Mouse (Mus musculus) cerebellum, postnatal 25 days (tissue): ENCODE data around the gene Pop5.

Experiments used
- DNase-seq, 2 experiments: peaks; one replicate each; pipeline ENCODE4 v3.0.0; 2021; ENCODE audit warnings: mixed read lengths in 2 of 2

The Pop5 gene

DNA sequence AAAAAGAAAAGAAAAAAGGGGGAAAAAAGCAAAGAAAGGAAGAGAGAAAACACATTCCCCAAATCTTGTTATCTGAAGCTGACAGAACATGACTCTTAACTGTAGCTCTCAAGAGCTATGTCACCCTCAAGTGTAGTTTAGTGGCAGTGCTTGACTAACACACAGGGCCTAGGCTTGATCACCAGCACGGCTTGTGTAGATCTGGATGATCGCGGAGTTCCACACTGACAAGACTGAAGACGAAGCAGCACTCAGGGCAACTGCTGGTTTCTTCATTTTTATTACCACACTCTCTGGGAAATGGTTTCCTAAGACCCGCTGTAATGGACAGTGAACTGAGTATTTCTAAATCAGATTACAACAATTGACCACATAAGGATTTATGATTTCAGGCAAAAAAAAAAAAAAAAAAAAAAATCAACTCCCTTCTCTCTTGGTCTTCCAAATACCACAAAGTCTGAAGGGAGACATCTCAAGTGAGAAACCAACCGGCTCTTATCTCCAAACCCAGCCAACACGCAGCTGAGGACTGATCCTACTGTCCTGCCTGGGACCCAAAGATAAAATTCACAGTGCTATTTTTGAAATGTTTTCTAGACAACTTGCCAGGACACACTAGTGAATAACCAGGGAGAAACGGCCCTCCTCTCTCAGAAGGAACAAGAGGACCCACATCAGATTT is 31.3 kb downstream of the Pop5 start:
- DNase-seq, result no peak

DNA sequence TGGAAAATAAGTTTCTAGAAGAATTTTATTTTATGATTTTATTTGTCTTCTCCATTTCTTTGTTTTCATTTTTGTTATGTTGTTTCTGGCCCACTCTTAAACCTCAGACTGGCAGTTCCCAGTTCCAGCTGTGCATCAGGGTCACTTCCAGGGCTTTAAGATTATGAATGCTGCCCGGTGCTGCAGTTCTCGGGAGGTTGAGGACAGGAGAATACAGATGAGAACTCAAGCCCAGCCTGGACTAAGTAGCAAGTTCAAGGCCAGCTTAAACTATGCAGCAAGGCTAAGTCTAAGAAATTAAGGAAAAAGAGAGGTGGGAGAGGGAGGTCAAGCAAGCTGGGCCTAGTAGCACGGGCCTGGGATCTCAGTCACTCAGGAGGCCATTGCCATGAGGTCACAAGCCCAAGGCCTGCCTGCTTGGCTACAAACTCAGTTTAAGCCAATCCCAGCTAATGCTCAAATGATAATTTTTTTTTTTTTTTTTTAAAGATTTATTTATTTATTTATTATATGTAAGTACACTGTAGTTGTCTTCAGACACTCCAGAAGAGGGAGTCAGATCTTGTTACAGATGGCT is 31.9 kb downstream of the Pop5 start:
- no peak for DNase-seq

DNA sequence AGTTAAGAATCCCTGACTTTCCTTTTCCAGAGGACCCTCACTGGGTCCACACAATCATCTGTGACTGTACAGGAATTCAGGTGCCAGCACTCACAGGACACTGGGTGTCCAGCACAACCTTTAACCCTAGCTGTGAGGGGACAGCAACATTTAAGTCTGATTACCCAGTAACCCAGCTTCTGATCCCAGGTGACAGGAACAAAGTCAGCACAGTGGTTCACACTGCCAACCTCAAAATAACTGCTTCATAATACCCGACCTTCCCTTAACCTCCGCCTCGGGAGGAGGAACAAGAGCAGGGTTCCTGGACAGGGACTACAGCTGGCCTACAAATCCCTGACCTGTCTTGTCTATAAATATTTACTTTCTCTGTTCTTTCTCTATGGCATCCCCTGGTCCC is 32.6 kb downstream of the Pop5 start:
- no peak for DNase-seq

DNA sequence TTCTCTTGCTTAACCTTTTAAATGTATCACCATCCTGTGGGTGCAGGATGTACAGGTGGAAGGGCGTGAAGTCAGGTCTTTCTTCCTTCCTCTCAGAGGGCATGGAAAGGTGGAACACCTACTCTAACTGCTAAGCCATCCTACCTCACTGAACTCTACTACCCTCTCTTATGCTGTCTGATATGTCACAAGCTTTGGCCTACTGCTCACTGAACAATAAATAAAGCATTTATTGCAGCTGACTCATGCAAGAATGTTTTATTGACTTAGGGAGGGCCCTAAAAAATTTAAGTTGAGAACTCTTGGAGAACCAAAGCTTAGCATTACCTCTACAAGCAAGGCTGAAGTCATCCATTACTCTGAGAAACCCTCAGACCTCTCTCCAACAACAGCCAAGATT is 34.3 kb downstream of the Pop5 start:
- DNase-seq, result no peak

DNA sequence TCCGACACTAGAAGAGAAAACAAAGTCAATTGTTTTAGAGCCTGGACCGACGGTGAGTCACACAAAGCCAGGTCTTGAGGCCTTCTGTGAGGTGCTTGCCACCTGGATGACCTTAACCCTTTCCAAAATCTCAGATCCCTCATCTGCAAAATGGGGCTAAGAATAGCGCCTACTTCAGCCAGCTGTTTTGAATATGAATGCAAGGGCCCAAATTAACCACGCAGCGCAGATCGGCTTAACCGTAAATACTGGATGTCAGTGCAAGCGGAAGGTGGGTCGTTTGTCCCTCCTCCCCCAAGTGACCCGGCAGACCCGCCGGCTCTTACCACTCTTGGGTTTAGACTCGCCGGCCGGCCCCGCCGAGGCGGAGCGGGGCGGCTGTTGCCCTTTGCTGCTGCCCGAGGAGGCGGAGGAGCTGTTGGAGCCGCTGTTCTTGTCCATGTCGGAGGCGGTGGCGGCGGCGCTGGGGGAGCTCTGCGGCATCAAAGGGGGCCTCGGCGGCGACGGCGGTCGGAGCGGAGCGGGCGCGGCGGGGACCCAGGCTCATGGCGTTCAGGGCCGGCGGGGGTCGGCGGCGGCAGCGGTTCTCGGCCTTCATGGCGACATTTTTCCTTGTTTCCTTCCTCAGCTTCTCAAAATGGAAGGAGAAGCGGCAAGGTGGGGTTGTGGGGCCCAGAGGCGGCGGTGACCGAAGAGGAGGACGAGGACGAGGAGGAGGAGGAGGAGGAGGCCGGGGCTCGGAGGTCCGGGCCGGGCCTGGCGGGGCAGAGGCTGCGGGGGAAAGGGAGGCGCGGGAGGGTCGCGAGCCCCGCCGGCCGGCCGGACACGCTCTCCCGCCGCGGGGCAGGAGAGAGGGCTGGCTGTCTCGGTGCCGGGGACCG is 36.5 kb downstream of the Pop5 start:
- peak in 1 of 2 experiments; percentile 61 for DNase-seq

DNA sequence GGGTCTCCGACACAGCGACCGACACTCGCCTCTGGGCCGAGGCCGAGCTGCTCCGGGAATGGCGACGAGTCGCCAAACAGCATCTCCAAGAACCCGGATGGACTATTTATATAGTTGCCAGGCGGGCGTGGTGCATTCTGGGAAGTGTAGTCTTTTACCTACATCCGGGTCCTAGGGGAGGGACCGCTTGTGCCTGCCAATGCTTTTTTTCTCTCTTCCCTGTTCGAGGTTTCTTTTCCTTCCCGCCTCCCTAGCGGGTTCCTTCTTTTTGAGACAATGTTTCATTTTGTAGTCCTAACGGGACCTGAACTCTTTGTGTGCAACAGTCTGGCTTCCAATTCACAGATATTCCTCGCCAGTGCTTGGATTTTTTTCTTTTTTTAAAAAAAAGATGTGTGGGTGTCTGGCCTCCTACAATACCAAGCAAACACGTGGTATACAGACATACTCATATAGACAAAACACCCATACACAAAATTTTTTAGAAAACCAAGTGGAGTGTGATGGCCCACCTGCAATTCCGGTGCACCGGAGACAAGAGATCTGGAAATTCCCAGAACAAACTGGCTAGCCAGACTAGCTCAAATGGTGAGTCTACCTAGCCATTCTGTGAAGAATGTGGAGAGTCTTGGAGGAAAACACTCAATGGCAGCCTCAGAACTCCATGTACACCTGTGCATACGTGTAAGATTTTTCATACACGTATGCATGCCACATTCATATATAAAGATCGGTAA is 37.3 kb downstream of the Pop5 start, which contains the start of gene Rnf10:
Gene Rnf10 (minus strand): TSS at position 87 of the 737 bp plus-strand sequence.
- DNase-seq, result peak; percentile 97 to 99

DNA sequence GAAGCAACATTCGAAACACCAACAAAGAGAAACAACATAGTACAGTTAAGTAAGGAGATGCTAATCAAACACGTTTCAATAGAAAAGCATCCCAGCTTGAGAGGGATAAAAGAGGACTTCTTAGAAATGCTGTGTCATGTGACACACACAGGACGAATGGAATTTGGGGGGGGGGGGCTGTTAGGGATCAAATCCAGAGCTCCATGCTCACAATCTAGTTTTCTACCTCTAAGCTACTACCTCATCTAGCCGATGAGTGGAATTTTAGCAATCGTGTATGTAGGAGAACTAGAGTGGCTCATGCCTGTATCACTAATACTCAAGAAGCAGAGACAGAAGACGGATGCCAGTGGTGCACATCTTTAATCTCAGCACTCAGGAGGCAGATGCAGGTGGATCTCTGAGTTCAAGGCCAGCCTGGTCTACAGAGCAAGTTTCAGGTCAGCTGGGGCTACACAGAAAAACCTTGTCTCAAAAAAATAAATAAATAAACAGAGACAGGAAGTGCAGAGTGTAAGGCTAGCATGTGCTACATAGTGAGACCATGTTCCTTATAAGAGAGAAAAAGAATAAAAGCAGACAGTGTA is 38.0 kb downstream of the Pop5 start:
- no peak for DNase-seq

DNA sequence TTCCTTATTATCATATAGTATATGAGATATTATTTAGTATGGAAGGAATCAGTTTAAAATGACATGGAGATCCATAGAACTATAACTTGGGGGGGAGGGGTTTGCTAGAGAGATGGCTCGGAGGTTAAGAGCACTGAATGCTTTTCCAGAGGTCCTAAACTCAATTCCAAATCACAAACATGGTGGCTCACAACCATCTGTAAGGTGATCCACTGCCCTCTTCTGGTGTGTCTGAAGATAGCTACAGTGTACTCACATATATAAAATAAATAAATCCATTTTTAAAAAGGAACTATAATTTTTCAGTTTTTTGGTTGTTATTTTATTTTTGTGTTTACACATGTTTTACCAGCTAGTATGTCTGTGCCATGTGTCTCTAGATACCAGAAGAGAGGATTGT is 38.7 kb downstream of the Pop5 start:
- no peak for DNase-seq

DNA sequence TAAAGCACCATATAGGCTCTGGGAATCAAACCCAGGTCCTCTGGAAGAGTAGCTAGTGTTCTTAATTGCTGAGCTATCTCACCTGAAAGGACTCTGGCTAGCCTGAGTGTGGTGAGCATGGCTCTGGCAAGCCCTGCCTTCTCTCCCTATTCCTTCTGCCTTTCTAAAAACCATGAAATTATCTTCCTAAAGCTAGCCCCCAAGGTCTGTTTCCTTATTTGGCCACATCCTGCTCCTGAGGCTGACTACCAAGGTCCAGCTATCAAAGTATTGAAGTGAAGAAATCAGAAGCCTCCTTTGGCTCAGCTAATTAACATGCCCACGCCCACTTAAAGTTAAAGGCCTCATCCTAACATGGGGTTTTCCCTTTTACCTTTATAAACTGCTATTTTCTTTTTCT is 39.1 kb downstream of the Pop5 start:
- DNase-seq, result no peak

DNA sequence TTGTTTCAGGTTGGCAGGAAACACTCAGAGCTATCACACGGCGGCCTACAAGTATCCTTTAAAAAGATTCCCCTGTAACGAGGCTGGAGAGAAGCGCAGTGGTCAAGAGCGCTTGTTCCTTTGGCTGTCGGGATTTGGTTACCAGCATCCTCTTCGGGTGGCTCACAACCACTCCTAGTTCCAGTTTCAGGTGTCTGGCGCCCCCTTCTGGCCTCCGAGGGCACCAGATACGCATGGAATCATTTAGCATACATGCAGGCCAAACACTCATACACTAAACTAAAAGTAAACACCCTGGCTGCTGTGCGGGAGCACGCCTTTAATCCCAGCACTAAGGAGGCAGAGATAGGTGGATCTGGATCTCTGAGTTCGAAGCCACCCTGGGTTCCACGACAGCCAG is 40.4 kb downstream of the Pop5 start:
- peak in 1 of 2 experiments; percentile 60 for DNase-seq

DNA sequence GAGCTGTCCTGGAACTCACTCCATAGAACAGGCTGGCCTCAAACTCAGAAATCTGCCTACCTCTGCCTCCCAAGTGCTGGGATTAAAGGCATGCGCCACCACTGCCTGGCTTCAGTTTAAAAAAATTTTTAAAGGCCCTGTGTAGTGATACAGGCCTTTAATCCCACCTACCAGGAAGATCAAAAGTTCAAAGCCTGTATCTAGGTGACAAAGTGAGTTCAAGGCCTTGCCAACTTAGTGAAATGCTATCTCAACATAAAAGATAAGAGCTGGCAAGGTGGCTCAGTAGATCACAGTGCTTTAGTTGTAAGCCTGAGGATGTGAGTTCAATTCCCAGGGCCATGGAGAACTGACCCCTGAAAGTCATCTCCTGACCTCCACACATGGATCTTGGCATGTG is 42.4 kb downstream of the Pop5 start:
- no peak for DNase-seq

DNA sequence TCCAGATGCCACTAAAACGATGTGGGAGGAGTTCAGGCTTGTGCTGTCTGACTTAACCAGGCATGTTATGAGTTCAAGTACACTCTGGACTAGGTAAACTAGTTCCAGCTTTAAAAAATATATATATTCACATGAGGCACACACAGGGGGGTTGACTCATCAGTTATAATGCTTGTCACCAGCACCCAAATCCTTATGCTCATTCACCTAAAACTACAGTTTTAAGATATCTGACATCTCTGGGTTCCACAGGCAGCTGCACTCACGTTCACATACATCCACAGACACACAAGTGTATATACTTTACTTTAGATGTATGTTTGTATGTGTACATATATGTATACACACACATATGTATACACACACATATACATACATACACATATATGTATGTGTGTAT is 43.1 kb downstream of the Pop5 start:
- DNase-seq, result no peak

DNA sequence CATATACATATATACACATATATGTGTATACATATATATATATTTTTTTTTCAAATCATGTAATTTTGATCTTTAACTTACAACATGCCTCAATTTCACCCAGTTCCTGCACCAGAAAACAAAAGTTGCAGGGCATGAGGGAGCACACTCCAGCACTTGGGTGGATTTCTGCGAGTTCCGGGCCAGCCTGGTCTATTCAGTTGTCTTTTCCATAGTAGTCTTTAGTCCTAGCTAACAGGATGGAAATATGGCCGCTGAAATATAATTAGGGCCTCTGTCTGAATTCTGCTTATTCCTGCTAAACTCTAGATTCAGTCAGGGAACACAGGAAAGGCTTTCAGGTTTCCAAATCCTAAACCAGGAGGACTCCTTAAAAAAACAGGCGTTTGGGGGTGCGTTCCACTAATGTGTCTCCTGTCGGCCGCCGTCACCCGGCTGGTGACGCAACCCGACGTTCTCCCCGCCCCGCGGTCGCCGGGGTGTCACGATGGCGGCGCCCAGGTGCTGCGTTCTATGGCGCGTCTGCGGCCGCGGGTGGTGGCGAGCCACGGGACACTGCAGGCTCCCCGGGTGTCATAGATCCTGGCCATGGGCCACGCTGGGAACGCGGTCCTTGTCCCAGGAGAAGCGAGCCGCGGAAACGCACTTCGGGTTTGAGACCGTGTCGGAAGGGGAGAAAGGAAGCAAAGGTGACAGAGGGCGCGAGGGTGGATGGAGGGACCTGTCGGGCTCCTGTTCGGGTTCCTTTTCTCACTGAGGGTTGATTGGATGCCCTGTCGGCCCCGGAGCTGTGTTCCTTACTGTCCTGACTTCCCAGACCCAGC is 43.8 kb downstream of the Pop5 start, which contains the start of gene Coq5:
Gene Coq5 (plus strand): TSS at position 441 of the 824 bp plus-strand sequence.
- DNase-seq, result peak; percentile 95 to 96

DNA sequence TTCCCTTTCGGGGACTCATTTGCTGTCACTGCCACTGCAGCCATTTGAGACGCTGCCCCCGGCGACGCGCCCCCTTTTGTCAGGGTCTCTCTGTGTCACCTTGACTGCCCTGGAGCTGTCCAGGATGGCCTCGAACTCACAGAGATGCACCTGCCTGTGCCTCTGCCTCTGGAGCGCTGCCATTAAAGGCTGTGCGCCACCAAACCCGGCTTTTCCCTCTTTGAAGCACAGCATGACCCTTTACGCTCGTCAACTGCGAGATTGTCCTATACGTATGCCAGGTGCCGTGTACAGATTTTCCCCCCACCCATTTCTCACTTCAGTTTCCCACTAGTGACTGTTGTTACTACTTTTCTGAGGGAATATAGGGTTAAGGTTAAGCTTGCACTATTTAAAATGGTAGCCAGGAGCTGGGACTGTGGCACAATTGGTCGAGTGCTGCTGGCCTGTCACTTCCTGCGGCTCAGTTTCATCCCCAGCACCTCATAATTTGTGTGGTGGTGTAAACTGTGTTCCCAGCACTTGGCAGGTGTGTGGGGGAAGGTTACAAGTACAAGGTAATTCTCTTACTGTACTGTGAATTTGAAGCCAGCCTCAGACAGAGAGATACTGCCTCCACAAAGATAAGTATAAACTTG is 44.5 kb downstream of the Pop5 start:
- peak in 1 of 2 experiments; percentile 53 for DNase-seq

DNA sequence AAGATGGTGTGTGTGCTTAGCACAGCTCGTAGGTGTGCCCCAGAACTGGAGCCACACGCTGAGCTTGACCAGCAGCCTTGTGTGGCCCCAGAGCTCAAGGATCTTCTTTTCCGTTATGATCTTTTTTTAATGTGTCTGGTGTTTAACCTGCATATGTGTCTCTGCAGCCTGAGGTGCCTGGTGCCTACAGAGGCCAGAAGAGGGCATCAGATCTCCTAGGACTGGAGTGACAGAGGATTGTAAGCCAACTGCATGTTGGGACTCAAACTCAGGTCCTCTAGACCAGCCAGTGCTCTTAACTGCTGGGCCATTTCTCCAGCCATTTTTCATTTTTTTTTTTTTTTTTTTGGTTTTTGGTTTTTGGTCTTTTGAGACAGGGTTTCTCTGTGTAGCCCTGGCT is 49.1 kb downstream of the Pop5 start:
- no peak for DNase-seq

DNA sequence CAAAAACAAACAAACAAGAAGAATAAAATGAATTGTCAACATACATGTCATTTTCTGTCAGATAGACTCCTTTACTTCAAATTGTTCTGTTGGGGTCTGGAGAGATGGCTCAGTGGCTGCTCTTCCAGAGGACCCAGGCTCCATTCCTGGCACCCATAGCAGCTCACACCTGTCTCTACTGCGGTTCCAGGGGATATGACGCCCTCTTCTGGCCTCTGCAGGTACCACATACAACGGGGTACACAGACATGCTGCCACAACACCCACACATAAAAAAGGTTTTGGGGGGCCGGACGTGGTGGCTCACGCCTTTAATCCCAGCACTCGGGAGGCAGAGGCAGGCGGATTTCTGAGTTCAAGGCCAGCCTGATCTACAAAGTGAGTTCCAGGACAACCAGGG is 58.5 kb downstream of the Pop5 start:
- peak in 1 of 2 experiments; percentile 35 for DNase-seq
